Mouse (Mus musculus): Measurements from ENCODE around the gene Rps10.

Gene Rps10

DNA sequence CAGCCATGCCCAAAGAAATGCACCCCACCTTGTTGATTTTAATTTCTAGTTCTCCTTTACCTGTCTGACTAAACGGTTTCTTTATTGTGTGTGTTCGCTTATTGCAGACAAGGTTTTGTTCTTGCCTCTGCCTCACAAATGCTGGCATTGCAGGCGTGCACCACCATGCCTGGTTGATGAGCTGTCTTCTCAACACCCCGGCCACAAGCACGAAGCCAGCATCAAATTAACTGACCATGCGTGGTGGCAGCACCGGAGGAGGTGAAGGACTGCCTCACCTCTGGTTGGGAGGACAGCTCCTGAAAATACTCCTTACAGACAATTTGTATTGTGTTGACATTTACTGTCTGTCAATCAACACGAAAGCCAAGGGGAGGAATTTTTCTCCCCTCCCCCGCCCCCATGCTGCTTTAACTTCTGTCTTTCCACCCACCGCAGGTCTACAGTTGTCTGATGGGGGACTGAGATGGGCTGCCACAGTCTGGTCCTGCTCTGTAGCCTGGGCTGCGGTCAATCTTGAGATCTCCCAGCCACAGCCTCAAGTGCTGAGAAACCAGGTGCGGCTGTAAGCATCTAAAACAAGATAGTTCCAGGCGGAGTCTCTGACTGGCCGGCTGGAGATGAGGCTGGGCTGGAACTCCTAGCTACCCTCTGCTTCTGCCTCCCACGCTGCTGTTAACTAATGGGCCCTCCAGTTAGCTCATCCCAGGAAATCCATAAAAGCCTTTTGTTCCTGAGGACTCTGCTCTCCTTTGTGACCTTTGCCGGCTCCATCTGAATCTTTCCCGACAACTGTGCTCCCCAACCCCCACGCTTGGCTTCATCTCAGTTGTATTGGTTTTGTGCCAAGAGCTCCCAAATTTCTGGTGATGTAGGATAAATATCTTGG is at the start of gene Rps10:
Gene Rps10, minus strand, starts transcription at position 538 of the 889 bp plus-strand sequence.
- no peak for DNase-seq (ENCODE audit: low spot score in 2 of 2)

GRCm38 (mm10) chr17:27685550-27685913 is 49.1 kb upstream of the Rps10 start:
- DNase-seq (ENCODE audit: low spot score in 2 of 2): no peak

GRCm38 (mm10) chr17:27684886-27685549 is 48.5 kb upstream of the Rps10 start:
- DNase-seq (ENCODE audit: low spot score in 2 of 2): peak; percentile 45 to 69

- no peak for DNase-seq (ENCODE audit: low spot score in 2 of 2)
Observed at GRCm38 (mm10) chr17:27678924-27679813, 42.7 kb upstream of the Rps10 start.

- no peak for DNase-seq (ENCODE audit: low spot score in 2 of 2)
Observed at GRCm38 (mm10) chr17:27677756-27678155, 41.3 kb upstream of the Rps10 start.

DNA sequence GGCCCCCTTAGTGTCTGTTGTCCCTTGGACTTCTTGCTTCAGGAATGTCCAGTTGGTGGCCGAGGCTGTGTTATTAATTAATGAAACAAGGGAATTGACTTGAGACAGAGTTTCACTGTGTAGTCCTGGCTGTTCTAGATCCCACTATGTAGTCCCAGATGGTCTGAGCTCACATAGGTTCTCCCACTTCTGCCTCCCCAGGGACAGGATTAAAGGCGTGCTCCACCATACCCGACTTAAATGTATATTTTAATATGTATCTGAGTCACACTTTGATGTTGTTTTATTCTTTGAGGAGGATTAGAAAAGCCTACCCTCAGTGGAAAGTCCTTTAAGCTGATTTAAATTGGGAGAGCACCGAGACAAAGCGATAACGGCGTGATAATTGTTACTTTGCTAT is 39.8 kb upstream of the Rps10 start:
- DNase-seq (ENCODE audit: low spot score in 2 of 2): no peak

- no peak for DNase-seq (ENCODE audit: low spot score in 2 of 2)
Observed at GRCm38 (mm10) chr17:27675453-27675852, 39.0 kb upstream of the Rps10 start.

DNA sequence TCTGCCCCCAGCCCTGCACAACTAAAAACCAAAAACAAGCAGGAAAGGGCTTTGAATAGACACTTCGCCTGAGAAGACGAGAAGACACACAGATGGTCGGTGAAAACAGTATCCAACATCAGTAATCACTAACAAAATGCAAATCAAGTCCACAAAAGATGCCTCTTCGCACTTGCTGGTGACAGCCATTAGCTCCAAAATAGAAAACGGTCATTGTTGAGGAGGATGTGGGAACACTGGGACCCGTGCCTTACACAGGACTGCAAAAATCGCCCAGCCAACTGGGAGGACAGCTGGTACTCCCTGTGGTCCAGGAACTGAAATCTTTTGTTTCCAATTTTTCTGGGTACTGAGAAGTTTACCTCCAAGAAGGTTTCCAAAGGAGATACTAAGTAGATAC is 37.5 kb upstream of the Rps10 start:
- DNase-seq (ENCODE audit: low spot score in 2 of 2): no peak

- no peak for DNase-seq (ENCODE audit: low spot score in 2 of 2)
Observed at GRCm38 (mm10) chr17:27671720-27672119, 35.3 kb upstream of the Rps10 start.

DNA sequence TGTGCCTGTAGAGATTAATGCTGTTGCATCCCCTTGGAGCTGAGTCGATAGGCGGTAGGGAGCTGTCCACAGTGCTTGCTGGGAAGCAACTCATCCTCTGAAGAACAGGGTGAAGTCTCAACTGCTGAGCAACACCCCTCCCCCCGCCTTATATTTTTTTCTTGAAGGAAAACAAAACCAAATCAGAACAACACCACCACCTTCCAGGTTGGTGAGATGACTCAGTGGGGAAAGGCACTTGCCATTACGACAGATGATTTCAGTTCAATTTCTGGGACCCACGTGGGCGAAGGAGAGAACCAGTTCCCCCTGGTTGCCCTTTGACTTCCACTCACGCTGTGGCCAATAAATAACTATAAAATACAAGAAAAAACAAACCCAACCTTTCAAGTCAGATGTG is 22.3 kb upstream of the Rps10 start:
- no peak for DNase-seq (ENCODE audit: low spot score in 2 of 2)

DNA sequence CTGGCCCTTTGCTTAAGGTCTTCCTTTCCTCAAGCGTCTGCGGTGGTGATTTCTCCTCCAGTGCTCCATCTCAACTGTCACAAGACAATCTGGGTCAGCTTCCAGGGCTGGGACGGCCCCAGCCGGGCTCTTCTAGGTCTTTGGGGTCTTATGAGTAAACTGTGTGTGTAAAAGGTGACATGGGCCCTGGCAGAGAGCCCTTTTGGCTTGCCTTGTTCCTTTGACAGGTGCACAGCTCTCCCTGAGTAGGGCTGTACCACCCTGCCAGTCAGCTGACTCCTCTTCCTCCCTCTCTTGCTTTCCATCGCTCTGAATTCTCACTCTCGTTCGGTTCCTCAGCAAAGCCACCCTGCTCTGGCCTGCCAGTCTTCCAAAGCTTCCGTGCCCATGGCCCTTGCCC is 20.7 kb upstream of the Rps10 start:
- no peak for DNase-seq (ENCODE audit: low spot score in 2 of 2)

DNA sequence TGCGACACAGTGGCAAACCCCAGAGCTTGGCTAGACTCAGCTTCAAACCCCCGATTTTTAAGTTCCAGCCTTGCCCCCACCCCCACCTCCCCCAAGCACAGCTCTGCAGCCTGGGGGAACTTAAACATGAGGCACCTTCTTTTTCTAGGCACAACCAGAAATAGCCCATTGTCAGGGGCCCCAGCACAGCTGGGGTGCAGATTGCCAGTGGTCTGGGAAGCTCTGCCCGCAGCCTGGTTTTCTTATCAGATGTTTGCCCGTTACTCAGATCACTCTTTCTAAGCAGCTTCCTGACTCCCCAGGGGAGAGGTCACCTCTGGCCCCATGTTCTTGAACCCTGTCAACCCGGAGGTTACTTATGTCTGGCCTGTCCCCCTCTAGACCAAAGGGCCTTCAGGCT is 19.9 kb upstream of the Rps10 start:
- DNase-seq (ENCODE audit: low spot score in 2 of 2): no peak

DNA sequence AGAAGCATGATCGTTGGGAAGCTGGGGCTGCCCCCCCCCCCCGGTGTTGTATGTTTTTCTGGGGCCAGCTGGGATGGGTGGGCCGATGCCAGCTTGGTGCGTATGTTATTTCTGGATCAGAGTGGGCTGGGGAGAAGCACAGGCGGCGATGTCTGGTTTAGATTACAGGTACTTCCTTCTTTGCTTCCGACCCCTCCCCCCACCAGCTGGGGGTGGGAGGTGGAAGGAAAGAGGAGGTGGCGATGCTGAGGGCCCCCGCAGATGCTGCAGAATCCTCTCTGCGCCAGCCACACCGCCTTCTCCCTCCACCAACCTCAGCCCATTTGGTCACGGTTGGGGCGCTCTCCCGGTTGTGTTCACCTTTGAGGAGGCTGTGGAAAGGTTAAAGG is 19.5 kb upstream of the Rps10 start:
- DNase-seq (ENCODE audit: low spot score in 2 of 2): no peak

DNA sequence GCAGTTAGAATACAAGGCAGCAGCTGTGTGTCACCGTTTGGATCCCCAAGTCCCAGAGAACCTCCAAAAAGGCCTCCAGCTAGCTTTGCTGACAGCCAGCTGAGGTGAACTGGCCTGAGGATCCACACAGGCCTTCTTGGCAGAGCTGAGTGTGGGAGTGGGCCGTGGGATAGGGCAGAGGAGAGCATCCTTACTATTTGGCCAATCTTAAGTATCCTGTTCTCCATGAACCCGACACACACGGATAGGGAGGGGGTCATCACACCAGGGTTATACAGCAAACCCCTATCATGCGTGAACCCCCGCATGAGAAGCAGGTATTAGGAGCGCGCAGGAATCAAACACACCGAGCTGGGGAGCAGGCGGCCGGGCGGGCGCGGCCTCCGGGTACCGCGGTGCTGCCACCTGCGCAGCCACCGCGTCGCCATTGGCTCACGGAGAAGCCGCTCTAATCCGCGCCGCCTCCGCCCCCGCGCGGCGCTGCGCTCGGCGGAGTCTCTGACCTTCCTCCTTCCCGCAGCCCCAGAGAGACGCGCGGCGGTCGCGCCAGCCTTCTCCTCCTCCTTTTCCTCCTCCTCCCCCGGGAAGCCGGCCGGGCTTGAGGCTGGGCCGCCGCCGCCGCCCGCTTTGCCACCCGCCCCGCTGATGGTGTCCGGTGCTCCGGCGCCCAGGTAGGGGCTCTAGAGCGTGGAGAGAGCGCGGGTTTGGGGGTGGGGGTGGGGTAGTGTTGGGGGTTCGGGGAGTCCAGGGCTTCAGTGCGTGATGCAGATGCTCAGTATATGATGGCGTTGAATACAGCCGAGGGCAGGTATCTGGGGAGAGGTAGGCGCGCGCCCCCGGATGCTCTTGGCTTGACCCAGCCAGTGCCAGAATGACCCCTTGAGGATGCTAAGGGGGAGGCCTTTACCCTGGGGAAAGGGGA is 18.9 kb upstream of the Rps10 start, which contains the start of gene Pacsin1:
Gene Pacsin1, plus strand, starts transcription at position 421 of the 922 bp plus-strand sequence.
- no peak for DNase-seq (ENCODE audit: low spot score in 2 of 2)

DNA sequence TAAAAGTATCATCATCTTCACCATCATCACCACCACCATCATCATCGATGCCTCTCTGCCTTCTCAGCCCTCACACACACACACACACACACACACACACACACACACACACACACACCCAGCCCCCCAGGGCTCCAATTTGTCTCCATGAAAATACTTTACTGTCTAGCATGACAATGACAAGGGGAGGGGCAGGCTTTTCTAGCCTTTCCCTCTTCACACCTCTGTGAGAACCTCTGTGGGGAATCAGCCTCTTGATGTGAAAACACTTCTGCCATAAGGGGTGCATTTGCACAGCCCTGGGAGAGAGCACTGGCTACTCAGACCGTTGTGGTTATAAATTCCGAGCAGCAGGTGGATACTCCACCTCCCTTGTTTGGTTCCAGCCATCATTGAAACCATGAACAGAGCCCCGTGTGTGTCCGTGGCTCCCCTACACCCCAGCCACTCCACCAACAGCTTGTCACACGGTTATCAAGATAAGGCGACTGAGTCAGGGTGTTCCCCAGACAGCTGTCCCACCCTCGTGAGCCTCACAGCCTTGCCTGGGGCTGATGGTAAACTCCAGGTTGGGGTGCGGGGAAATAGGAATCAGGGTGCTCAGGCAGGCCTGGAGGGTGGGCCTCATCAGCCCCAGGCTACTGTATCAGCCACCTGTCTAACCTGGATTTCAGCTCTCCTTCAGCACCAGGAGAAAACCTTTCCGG is 16.9 kb upstream of the Rps10 start:
- DNase-seq (ENCODE audit: low spot score in 2 of 2): no peak

GRCm38 (mm10) chr17:27652046-27652790 is 15.7 kb upstream of the Rps10 start:
- DNase-seq (ENCODE audit: low spot score in 2 of 2): no peak

DNA sequence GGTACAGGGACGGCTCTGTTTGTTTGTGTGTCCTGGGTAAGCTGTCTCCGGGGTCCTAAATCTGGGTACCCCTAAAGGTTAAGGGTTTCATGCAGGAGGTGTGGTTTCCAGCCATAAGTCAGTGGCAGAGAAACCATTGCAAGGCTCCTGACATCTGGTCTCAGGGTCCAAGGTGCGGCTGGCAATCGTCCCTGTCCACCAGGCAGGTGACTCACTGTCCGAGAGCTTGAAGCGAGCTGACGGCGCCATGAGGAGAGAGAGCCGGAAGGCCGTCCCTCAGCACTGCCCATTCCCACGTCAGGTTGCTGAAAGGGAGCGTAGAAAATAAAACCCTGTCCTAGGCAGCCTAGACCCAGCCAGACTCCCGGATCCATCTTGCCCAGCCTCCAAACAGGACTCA is 14.1 kb upstream of the Rps10 start:
- DNase-seq (ENCODE audit: low spot score in 2 of 2): no peak

- DNase-seq (ENCODE audit: low spot score in 2 of 2): no peak
Observed at GRCm38 (mm10) chr17:27650160-27650559, 13.7 kb upstream of the Rps10 start.

- DNase-seq (ENCODE audit: low spot score in 2 of 2): no peak
Observed at GRCm38 (mm10) chr17:27645807-27646206, 9.3 kb upstream of the Rps10 start.

GRCm38 (mm10) chr17:27644572-27644971 is 8.1 kb upstream of the Rps10 start:
- no peak for DNase-seq (ENCODE audit: low spot score in 2 of 2)
